Mouse (Mus musculus) MEL (cell line): ENCODE data around the gene Tars. TPM values are rescaled to one million over a fixed set of nuclear protein-coding genes. Genes with fewer than 3 reads are reported as not detected.

ENCODE experiments used
- DNase-seq: peaks from one replicate; pipeline ENCODE4 v3.0.0; 2011; ENCODE audit warnings: low read depth, low spot score
- H3K27ac ChIP-seq: 2 replicates; pipeline ENCODE4 v1.5.1; 2012; ENCODE audit warnings: low read depth, mild to moderate bottlenecking, control low read depth, low read length, moderate library complexity; ENCODE audit not compliant: control insufficient read depth
- H3K27me3 ChIP-seq, 2 experiments: fragments of 150-350 bp in 1 of 2; sonication (generic) in 1 of 2; 2 replicates each; pipeline ENCODE4 v1.6.1; 2012; ENCODE audit warnings: low read length in 2 of 2, mild to moderate bottlenecking in 2 of 2, improper control_type of control experiment in 1 of 2, moderate library complexity in 1 of 2; ENCODE audit not compliant: insufficient read depth in 2 of 2, control insufficient read depth in 1 of 2
- H3K36me3 ChIP-seq, 2 experiments: 2 replicates each; pipeline ENCODE4 v1.6.1; 2012 to 2014; ENCODE audit warnings: low read length in 2 of 2, improper control_type of control experiment in 1 of 2, inconsistent platforms in 1 of 2, mild to moderate bottlenecking in 1 of 2; ENCODE audit not compliant: insufficient read depth in 2 of 2, control insufficient read depth in 1 of 2
- H3K4me1 ChIP-seq, 2 experiments: fragments of 150-350 bp in 1 of 2; sonication (generic) in 1 of 2; 2 replicates each; pipeline ENCODE4 v1.6.1; 2012; ENCODE audit warnings: low read length in 2 of 2, improper control_type of control experiment in 1 of 2, mild to moderate bottlenecking in 1 of 2; ENCODE audit not compliant: insufficient read depth in 2 of 2, control insufficient read depth in 1 of 2
- H3K4me3 ChIP-seq, 2 experiments: fragments of 150-350 bp in 1 of 2; sonication (generic) in 1 of 2; 2 replicates each; pipeline ENCODE4 v1.5.1; 2012; ENCODE audit warnings: low read depth in 2 of 2, low read length in 2 of 2, mild to moderate bottlenecking in 2 of 2, moderate library complexity in 2 of 2, control low read depth in 1 of 2, improper control_type of control experiment in 1 of 2; ENCODE audit not compliant: control insufficient read depth in 1 of 2, insufficient read depth in 1 of 2
- H3K79me2 ChIP-seq: 2 replicates; pipeline ENCODE4 v1.6.1; 2012; ENCODE audit warnings: mild to moderate bottlenecking, low read length, moderate library complexity; ENCODE audit not compliant: control insufficient read depth, poor library complexity, insufficient read depth
- H3K9ac ChIP-seq: 2 replicates; pipeline ENCODE4 v1.6.1; 2012; ENCODE audit warnings: low read depth, mild to moderate bottlenecking, control low read depth, low read length, moderate library complexity; ENCODE audit not compliant: control insufficient read depth, poor library complexity, severe bottlenecking
- H3K9me3 ChIP-seq: fragments of 150-350 bp; sonication (generic); replicated peaks from 2 replicates; pipeline ENCODE4 v1.6.1; 2012; ENCODE audit warnings: mild to moderate bottlenecking, low read length, improper control_type of control experiment, moderate library complexity; ENCODE audit not compliant: insufficient read depth
- CHD2 ChIP-seq: IDR thresholded peaks from 2 replicates; pipeline ENCODE4 v1.6.1; 2011; ENCODE audit warnings: low read length, improper control_type of control experiment
- ELF1 ChIP-seq: IDR thresholded peaks from 2 replicates; pipeline ENCODE4 v1.6.1; 2014; ENCODE audit warnings: low read depth, mild to moderate bottlenecking, inconsistent platforms, low read length, improper control_type of control experiment, moderate library complexity
- GABPA ChIP-seq: IDR thresholded peaks from 2 replicates; pipeline ENCODE4 v1.6.1; 2012; ENCODE audit warnings: low read depth, mild to moderate bottlenecking, inconsistent platforms, low read length, improper control_type of control experiment, moderate library complexity
- HCFC1 ChIP-seq: IDR thresholded peaks from 2 replicates; pipeline ENCODE4 v1.6.1; 2012; ENCODE audit warnings: low read depth, mild to moderate bottlenecking, inconsistent platforms, low read length, improper control_type of control experiment, moderate library complexity
- MAFK ChIP-seq: IDR thresholded peaks from 2 replicates; pipeline ENCODE4 v1.6.1; 2011; ENCODE audit warnings: low read depth, mild to moderate bottlenecking, low read length, improper control_type of control experiment, borderline replicate concordance
- MAZ ChIP-seq: IDR thresholded peaks from 2 replicates; pipeline ENCODE4 v1.6.1; 2012; ENCODE audit warnings: low read depth, mild to moderate bottlenecking, inconsistent platforms, low read length, improper control_type of control experiment
- MEF2A ChIP-seq: IDR thresholded peaks from 2 replicates; pipeline ENCODE4 v1.6.1; 2014; ENCODE audit warnings: low read depth, mild to moderate bottlenecking, inconsistent platforms, low read length, improper control_type of control experiment; ENCODE audit not compliant: poor library complexity, insufficient replicate concordance, severe bottlenecking; ENCODE audit errors: extremely low read depth
- MXI1 ChIP-seq: IDR thresholded peaks from 2 replicates; pipeline ENCODE4 v1.6.1; 2011; ENCODE audit warnings: mild to moderate bottlenecking, low read depth, low read length, improper control_type of control experiment
- NELFE ChIP-seq: IDR thresholded peaks from 2 replicates; pipeline ENCODE4 v1.6.1; 2011; ENCODE audit warnings: low read depth, low read length, improper control_type of control experiment
- NRF1 ChIP-seq: IDR thresholded peaks from 2 replicates; pipeline ENCODE4 v1.6.1; 2014; ENCODE audit warnings: low read depth, mild to moderate bottlenecking, inconsistent platforms, low read length, improper control_type of control experiment, moderate library complexity; ENCODE audit not compliant: poor library complexity, insufficient read depth, severe bottlenecking
- POLR2AphosphoS2 ChIP-seq: IDR thresholded peaks from 2 replicates; pipeline ENCODE4 v1.6.1; 2011; ENCODE audit warnings: low read length, improper control_type of control experiment
- RAD21 ChIP-seq: IDR thresholded peaks from 2 replicates; pipeline ENCODE4 v1.6.1; 2011; ENCODE audit warnings: mild to moderate bottlenecking, low read depth, low read length, improper control_type of control experiment
- SMC3 ChIP-seq: IDR thresholded peaks from 2 replicates; pipeline ENCODE4 v1.6.1; 2011; ENCODE audit warnings: low read depth, low read length, improper control_type of control experiment
- TAL1 ChIP-seq: IDR thresholded peaks from 2 replicates; pipeline ENCODE4 v1.6.1; 2012; ENCODE audit warnings: mild to moderate bottlenecking, inconsistent platforms, low read length, moderate library complexity, mixed read lengths
- TBP ChIP-seq: IDR thresholded peaks from 2 replicates; pipeline ENCODE4 v1.8.0; 2011; ENCODE audit warnings: low read depth, low read length, improper control_type of control experiment
- TCF12 ChIP-seq: IDR thresholded peaks from 2 replicates; pipeline ENCODE4 v1.6.1; 2014; ENCODE audit warnings: low read depth, mild to moderate bottlenecking, inconsistent platforms, low read length, improper control_type of control experiment, moderate library complexity
- UBTF ChIP-seq: IDR thresholded peaks from 2 replicates; pipeline ENCODE4 v1.6.1; 2012; ENCODE audit warnings: low read depth, mild to moderate bottlenecking, inconsistent platforms, low read length, improper control_type of control experiment, moderate library complexity, borderline replicate concordance; ENCODE audit not compliant: insufficient read depth
- USF2 ChIP-seq, 2 experiments: IDR thresholded peaks; 2 replicates each; pipeline ENCODE4 v1.6.1; 2011 to 2012; ENCODE audit warnings: improper control_type of control experiment in 2 of 2, low read length in 2 of 2, borderline replicate concordance in 1 of 2, inconsistent platforms in 1 of 2, low read depth in 1 of 2, mild to moderate bottlenecking in 1 of 2; ENCODE audit not compliant: insufficient read depth in 1 of 2
- ZMIZ1 ChIP-seq: IDR thresholded peaks from 2 replicates; pipeline ENCODE4 v1.6.1; 2012; ENCODE audit warnings: low read depth, mild to moderate bottlenecking, inconsistent platforms, low read length, improper control_type of control experiment, moderate library complexity
- ZNF384 ChIP-seq: IDR thresholded peaks from 2 replicates; pipeline ENCODE4 v1.6.1; 2012; ENCODE audit warnings: low read depth, mild to moderate bottlenecking, inconsistent platforms, low read length, improper control_type of control experiment
- polyA plus RNA-seq, 2 experiments: library from polyadenylated mRNA; stranded (reverse) in 1 of 2; unstranded in 1 of 2; fragments of >175 nt in 1 of 2; fragments of >200 nt in 1 of 2; gene quantifications; 2 replicates each; pipeline versions ENCODE4 v1.2.1 to v1.2.4; 2012; ENCODE audit warnings: low replicate concordance in 2 of 2, low read depth in 1 of 2; ENCODE audit not compliant: insufficient read length in 2 of 2, insufficient read depth in 1 of 2, missing spikeins in 1 of 2
- total RNA-seq: library from RNA; depleted of rRNA; stranded (reverse); fragments of 300-350 nt; gene quantifications from 2 replicates; pipeline ENCODE4 v1.2.3, GENCODE M21; 2012

The Tars gene
- total and polyA plus RNA-seq, 3 experiments: 89.0 to 1,064 (median 174) TPM

DNA sequence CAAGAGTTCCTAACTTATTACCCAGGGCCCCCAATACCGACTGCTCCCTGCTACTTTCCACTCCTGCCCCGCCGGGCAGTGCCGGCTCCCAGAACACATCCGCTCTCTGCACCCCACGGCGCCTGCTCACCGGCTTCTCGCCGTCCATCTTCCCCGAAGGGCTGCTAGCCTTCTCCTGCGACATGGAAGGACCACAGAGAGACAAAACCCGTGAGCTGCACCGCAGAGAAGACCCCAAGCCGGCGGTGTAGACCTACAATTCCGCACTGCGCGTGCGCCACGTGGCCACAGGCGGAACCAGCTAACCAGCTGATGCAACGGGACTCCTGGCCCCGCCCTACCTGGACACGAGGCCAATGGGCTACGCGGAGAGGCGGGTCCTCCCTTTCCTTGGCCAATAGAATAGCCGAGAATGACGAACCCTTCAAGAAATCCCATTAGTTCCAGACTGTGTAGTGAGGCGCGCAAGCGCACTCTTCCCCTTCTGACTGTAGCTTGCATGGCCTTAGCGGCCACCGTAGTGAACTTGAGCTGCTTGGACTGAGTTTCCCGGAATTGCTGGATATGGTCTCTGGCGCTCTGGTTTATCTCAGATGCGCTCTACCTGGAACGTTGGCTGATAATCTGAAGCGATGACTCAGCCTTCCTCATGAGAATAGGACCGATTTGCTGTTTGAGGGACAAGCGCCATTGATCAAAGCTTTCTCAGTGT is at the start of gene Tars (continued):
- peak; percentile 87 for TF ChIP-seq NELFE
- peak; percentile 59 for TF ChIP-seq TCF12
- no peak for TF ChIP-seq MEF2A
- TF ChIP-seq SMC3: no peak

GRCm38 (mm10) chr15:11437361-11437760 is 37.9 kb upstream of the Tars start:
- no peaks in the 10 kb centered on the region for H3K4me1 ChIP-seq
- no peak overlapping the region for H3K27ac ChIP-seq

GRCm38 (mm10) chr15:11436709-11437280 is 37.3 kb upstream of the Tars start:
- Histone ChIP-seq H3K9ac (no peak overlapping the region), H3K27me3 (no peaks in the 10 kb centered on the region; a peak in 1 of 4 replicates)
- DNase-seq: no peak
- no peak for TF ChIP-seq TBP
- no peak for TF ChIP-seq ZNF384
- no peak for TF ChIP-seq MXI1
- TF ChIP-seq TAL1: no peak
- no peak for TF ChIP-seq GABPA
- TF ChIP-seq NRF1: no peak
- TF ChIP-seq USF2 (IDR thresholded peaks at IDR 0.05; ENCODE audit: borderline replicate concordance in 1 of 2, insufficient read depth in 1 of 2, low read depth in 1 of 2, low read length in 2 of 2): no peak
- TF ChIP-seq CHD2: no peak
- TF ChIP-seq ZMIZ1: no peak
- no peak for TF ChIP-seq UBTF
- TF ChIP-seq POLR2AphosphoS2: no peak
- TF ChIP-seq HCFC1: no peak
- no peak for TF ChIP-seq TCF12
- TF ChIP-seq RAD21: no peak
- TF ChIP-seq SMC3: no peak
- TF ChIP-seq ELF1: no peak
- TF ChIP-seq, all 39 proteins: peak for 0
- Histone ChIP-seq H3K27ac (no peak overlapping the region), H3K79me2 (no peaks in the 10 kb centered on the region), H3K4me1 (no peaks in the 10 kb centered on the region), H3K4me3 (no peak overlapping the region), H3K9me3 (no peaks in the 10 kb centered on the region), H3K36me3 (no peaks in the 10 kb centered on the region)

More at GRCm38 (mm10) chr15:11437361-11437760, 37.9 kb upstream of the Tars start:
- DNase-seq: no peak
- Histone ChIP-seq H3K79me2 (no peaks in the 10 kb centered on the region), H3K9me3 (no peaks in the 10 kb centered on the region), H3K4me3 (no peak overlapping the region)
- TF ChIP-seq MAZ: no peak
- no peak for TF ChIP-seq ELF1
- no peak for TF ChIP-seq MXI1
- no peak for TF ChIP-seq USF2 (IDR thresholded peaks at IDR 0.05; ENCODE audit: borderline replicate concordance in 1 of 2, insufficient read depth in 1 of 2, low read depth in 1 of 2, low read length in 2 of 2)
- TF ChIP-seq TBP: no peak
- no peak for TF ChIP-seq MAFK
- no peak for TF ChIP-seq POLR2AphosphoS2
- TF ChIP-seq, all 39 proteins: peak for 0
- Histone ChIP-seq H3K9ac (no peak overlapping the region), H3K36me3 (no peaks in the 10 kb centered on the region), H3K27me3 (no peaks in the 10 kb centered on the region; a peak in 1 of 4 replicates)
